Mouse (Mus musculus) bone marrow, adult 2 months (tissue): ENCODE data around the gene Atg16l1. TPM values are rescaled to one million over a fixed set of nuclear protein-coding genes. Genes with fewer than 3 reads are reported as not detected.

ENCODE experiments used
- H3K27ac ChIP-seq: fragments of 200-500 bp; 2 replicates; pipeline ENCODE4 v1.5.1; 2012; ENCODE audit warnings: low read depth, mild to moderate bottlenecking, control low read depth, inconsistent platforms, low read length; ENCODE audit not compliant: control insufficient read depth, poor library complexity, insufficient read depth
- H3K4me1 ChIP-seq: fragments of 200-500 bp; 2 replicates; pipeline ENCODE4 v1.6.1; 2011; ENCODE audit warnings: low read length; ENCODE audit not compliant: control insufficient read depth, insufficient read depth
- H3K4me3 ChIP-seq: fragments of 200-500 bp; replicated peaks from 2 replicates; pipeline ENCODE3; 2011; ENCODE audit warnings: mild to moderate bottlenecking, low read depth, low read length, control low read depth; ENCODE audit not compliant: control insufficient read depth
- CTCF ChIP-seq: fragments of 200-500 bp; IDR thresholded peaks from 2 replicates; pipeline ENCODE4 v1.5.1; 2011; ENCODE audit warnings: low read length, control low read depth; ENCODE audit not compliant: control insufficient read depth, insufficient read depth
- POLR2A ChIP-seq: fragments of 200-500 bp; IDR thresholded peaks from 2 replicates; pipeline ENCODE4 v1.6.1; 2011; ENCODE audit warnings: low read depth, mild to moderate bottlenecking, control low read depth, low read length, borderline replicate concordance; ENCODE audit not compliant: control insufficient read depth
- WGBS: fragments of 180-500 bp; shearing (Covaris S2); methylation state at CpG from one replicate; pipeline ENCODE4 v1.1.7; 2018; 5-methylcytosine and 5-hydroxymethylcytosine counted together
- polyA plus RNA-seq: library from polyadenylated mRNA; stranded (reverse); fragments of >200 nt; gene quantifications from 2 replicates; pipeline ENCODE4 v1.2.4, GENCODE M21; 2011; ENCODE audit warnings: low replicate concordance; ENCODE audit not compliant: missing spikeins, insufficient read depth, insufficient read length

Atg16l1 gene
- polyA plus RNA-seq, 1 experiment: 36.9 TPM

- Histone ChIP-seq H3K4me1 (peaks cover 6% of the 10 kb centered on the region; the same call in 1 of the 2 replicates), H3K4me3 (no peak overlapping the region), H3K27ac (peak overlapping the region; percentile 98)
- WGBS: 3% methylated on average over 9 of the region's 9 CpGs
- no peak for TF ChIP-seq CTCF
- peak; percentile 35; the same call in 1 of the 2 replicates for TF ChIP-seq POLR2A
Observed at GRCm38 (mm10) chr1:87828185-87828584, 72.5 kb downstream of the Atg16l1 start.

GRCm38 (mm10) chr1:87828926-87829580, 73.4 kb downstream of the Atg16l1 start:
- TF ChIP-seq POLR2A: no peak
- TF ChIP-seq CTCF: no peak
- no peak overlapping the region for H3K4me3 ChIP-seq
- 29% methylated on average over 7 of the region's 7 CpGs for WGBS
- peak overlapping the region; percentile 90 for H3K27ac ChIP-seq
- peaks cover 6% of the 10 kb centered on the region; the same call in 1 of the 2 replicates for H3K4me1 ChIP-seq

GRCm38 (mm10) chr1:87829621-87830211, 74.0 kb downstream of the Atg16l1 start:
- peak overlapping the region; percentile 90 for H3K27ac ChIP-seq
- 8% methylated on average over 6 of the region's 6 CpGs for WGBS
- TF ChIP-seq POLR2A (no peak), CTCF (no peak)
- H3K4me1 ChIP-seq: peaks cover 6% of the 10 kb centered on the region; the same call in 1 of the 2 replicates
- H3K4me3 ChIP-seq: no peak overlapping the region

DNA sequence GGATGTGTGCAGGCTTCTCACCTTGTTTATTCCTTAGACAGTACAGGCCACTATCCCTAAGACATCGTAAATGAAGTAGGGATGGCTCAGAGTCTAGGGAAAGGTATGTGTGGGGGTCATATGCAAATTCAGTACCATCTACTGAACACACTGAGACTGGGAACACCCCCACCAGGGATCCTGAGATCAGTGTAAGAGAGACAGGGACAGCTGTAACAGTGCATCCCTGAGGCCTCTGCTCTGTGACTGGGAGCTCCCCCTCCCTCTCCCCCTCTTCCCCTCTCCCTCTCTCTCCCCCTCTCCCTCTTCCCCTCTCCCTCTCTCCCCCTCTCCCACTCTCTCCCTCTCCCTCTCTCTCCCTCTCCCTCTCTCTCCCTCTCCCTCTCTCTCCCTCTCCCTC, 80.8 kb downstream of the Atg16l1 start:
- TF ChIP-seq POLR2A: no peak
- no peak for TF ChIP-seq CTCF
- peaks cover 2% of the 10 kb centered on the region; the same call in 1 of the 2 replicates for H3K4me1 ChIP-seq
- no peak overlapping the region for H3K4me3 ChIP-seq
- no peak overlapping the region for H3K27ac ChIP-seq
- WGBS: 90% methylated on average over 1 of the region's 1 CpGs

DNA sequence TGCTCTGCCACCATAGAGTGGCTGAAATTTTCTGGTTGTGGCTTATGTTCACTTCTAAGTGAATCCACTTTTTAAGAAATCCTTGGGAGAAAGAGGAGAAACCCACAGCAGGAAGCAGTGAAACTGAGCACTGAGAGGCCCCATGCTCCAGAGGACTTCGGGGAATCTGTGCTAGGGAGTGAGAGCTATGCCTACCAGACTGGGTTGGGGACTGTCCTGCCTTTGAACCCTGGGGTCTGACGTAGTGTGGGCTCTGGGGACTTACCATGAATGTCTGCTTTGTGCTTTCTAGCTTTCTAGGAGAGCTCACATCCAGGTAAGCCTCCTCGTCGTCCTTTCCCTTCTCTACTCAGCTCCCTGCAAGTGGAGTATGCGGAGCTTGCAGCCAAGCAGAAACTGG, 81.3 kb downstream of the Atg16l1 start:
- Histone ChIP-seq H3K27ac (no peak overlapping the region), H3K4me3 (no peak overlapping the region), H3K4me1 (peaks cover 2% of the 10 kb centered on the region; the same call in 1 of the 2 replicates)
- no peak for TF ChIP-seq CTCF
- no peak for TF ChIP-seq POLR2A
- 75% methylated on average over 5 of the region's 5 CpGs for WGBS

DNA sequence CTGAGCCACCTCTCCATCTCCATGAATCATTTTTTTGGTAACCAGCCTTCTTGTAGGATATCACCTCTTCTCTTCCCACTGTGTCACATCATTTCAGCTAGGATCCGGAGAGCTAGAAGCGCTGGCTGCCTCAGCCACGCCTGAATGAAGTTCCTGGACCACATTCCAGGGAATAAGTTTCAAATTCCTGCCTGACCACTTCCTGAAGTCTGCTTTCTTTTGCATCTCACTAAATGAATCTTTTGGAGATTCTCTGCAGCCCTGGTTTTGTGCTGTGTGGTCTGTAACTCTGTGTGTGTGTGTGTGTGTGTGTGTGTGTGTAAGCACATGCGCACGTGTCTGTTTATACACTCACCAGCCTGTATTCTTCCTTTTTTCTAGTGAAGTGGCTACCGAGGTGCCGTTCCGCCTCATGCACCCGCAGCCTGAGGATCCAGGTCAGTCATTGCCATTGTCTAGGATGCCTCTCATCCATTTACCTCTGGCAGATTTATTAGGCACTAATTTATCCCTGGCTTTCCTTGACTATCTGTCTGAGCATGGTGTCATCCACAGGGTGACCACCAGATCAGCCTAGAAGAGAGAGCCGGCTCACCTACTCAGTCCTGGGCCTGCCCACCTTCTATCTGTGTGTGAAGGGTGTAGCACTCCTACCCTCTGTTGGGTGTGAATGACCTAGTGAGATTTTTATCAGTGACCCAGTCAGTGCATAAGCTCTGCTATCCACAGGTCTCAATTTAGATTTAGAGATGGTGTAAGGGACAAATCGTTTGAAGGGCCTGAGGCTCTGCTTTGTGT, 84.9 kb downstream of the Atg16l1 start:
- peaks cover 2% of the 10 kb centered on the region; the same call in 1 of the 2 replicates for H3K4me1 ChIP-seq
- TF ChIP-seq POLR2A: no peak
- no peak for TF ChIP-seq CTCF
- 66% methylated on average over 11 of the region's 11 CpGs for WGBS
- no peak overlapping the region for H3K27ac ChIP-seq
- no peak overlapping the region for H3K4me3 ChIP-seq

Other genes with a start within 250 kb of the Atg16l1 start
- gene Neu2, start 246.0 kb upstream of the Atg16l1 start, polyA plus RNA-seq: not detected in 2 replicates
- gene Ngef, start 182.0 kb upstream of the Atg16l1 start, polyA plus RNA-seq: not detected in 2 replicates
- gene Inpp5d, start 135.6 kb upstream of the Atg16l1 start, polyA plus RNA-seq: 47.2 and 80.4 TPM in 2 replicates
- 4.0 and 7.0 TPM in 2 replicates for gene Sag, start 47.8 kb downstream of the Atg16l1 start, polyA plus RNA-seq
- 33.5 and 56.0 TPM in 2 replicates for gene Dgkd, start 97.4 kb downstream of the Atg16l1 start, polyA plus RNA-seq